Mouse (Mus musculus) olfactory bulb, adult 2 months (tissue): ENCODE measurements at regions not wholly inside any gene's neighbourhood (a gene's known extent, or its start where the extent isn't known, plus 50 kb on each side); places are given as distances from the start of the nearest gene placed in this dataset.

ENCODE experiments used
- CTCF ChIP-seq: fragments of 200-500 bp; IDR thresholded peaks from 2 replicates; pipeline ENCODE4 v1.5.1; 2012; ENCODE audit warnings: low read depth, mild to moderate bottlenecking, low read length, moderate library complexity; ENCODE audit not compliant: insufficient read depth
- POLR2A ChIP-seq: fragments of 200-500 bp; IDR thresholded peaks from 2 replicates; pipeline ENCODE4 v1.6.1; 2012; ENCODE audit warnings: mild to moderate bottlenecking, low read depth, low read length, moderate library complexity; ENCODE audit not compliant: insufficient read depth

DNA sequence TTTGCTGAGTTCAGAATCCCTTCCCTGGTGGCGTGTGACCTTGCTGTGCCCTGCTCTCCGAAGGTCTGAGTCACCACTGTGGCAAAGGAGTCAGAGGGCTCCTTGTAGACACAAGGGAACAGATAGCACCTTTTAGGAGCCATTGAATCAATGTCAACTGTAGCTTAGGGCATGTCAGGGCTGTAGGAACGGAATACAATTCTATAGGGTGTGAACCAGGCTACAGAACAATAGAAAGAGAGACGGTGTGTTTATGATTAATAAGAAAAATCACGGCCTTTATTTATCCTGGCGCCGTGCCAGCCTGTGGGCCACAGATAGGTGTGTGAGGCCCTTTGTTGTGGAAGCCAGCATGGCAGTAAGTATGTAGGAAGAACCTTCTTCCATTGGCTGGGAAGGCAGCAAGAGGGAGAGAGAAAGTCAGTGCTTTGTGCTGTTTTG, 228.4 kb upstream of the Foxq1 start:
- TF ChIP-seq CTCF (no peak), POLR2A (no peak)
